Comparison of ENCODE assay signal across 17 mouse cellular contexts in genomic region chr3:60473861-60474653, GRCm38 (mm10). TPM values are rescaled to one million over a fixed set of nuclear protein-coding genes. Genes with fewer than 3 reads are reported as not detected.
DNase-seq lines count a peak whose midpoint lies in the region; ATAC-seq and TF ChIP-seq lines count a peak whose summit lies in the region.
"Had no signal": no experiment of that assay in that cellular context is flagged by ENCODE, and none has a peak within 500 bp of the region (broad histone marks: within the 10 kb centered on the region; RNA-seq: fewer than 3 reads in every experiment).

No protein-coding gene starts in this region.

- H3K4me3 ChIP-seq in left cerebral cortex, adult 2 months, result no peak overlapping the region
- H3K4me3 ChIP-seq: embryonic facial prominence, embryonic 12.5 days; hindbrain, embryonic 10.5 days; limb, embryonic 13.5 days; midbrain, embryonic 10.5 days; neural tube, embryonic 12.5 days had no signal

- TF ChIP-seq CTCF in left cerebral cortex, adult 2 months (IDR thresholded peaks at IDR 0.05), result no peak

- peak; percentile 25 for ATAC-seq in CD4-positive, CD25-positive, alpha-beta regulatory T cell, adult 4 months
- peak; percentile 72 for ATAC-seq in erythroid progenitor cell, adult 5-6 weeks (replicated peaks; ENCODE audit: low FRiP score, poor library complexity, severe bottlenecking)
- peak; percentile 25; the same call in 1 of the 2 replicates for ATAC-seq in megakaryocyte progenitor cell, adult 5-6 weeks (replicated peaks; ENCODE audit: poor library complexity)
- ATAC-seq: forebrain, postnatal 0 days had no signal

- H3K27ac ChIP-seq in left cerebral cortex, adult 2 months, result peak overlapping the region; percentile 20; the same call in 1 of the 2 replicates
- H3K27ac ChIP-seq: embryonic facial prominence, embryonic 12.5 days; hindbrain, embryonic 10.5 days; limb, embryonic 13.5 days; midbrain, embryonic 10.5 days; neural tube, embryonic 12.5 days had no signal

- no peak for DNase-seq in left cerebral cortex, adult 2 months (ENCODE audit: extremely low spot score in 1 of 2, low spot score in 2 of 2)
- DNase-seq in left cerebral cortex, postnatal 4 days, result no peak
- no peak for DNase-seq in Muller cell, postnatal 12 days (ENCODE audit: inconsistent ontology term)
- no peak for DNase-seq in retina, postnatal 1 day
- no peak for DNase-seq in heart, adult 8-10 months (ENCODE audit: low spot score)
- DNase-seq: cerebellum, adult 18-20 months; forebrain, postnatal 0 days; kidney, adult 8-10 months; right cerebral cortex, adult 18-20 months had no signal

- intact Hi-C loops in left cerebral cortex, adult 2 months (cut with DNase I), result no loop called here
- intact Hi-C loops in left cerebral cortex, postnatal 4 days (cut with DNase I), result no loop called here

RNA-seq across cellular contexts. Expression of gene Mbnl1, which starts 1.4 kb away (rescaled TPM):
- total RNA-seq in left cerebral cortex, adult 2 months (2021), result 100 to 1,000 TPM; 142 to 145 TPM
- total RNA-seq in left cerebral cortex, postnatal 4 days (2021), result 10 to 100 TPM; 70.8 to 76.0 TPM
- polyA plus RNA-seq in CD4-positive, CD25-positive, alpha-beta regulatory T cell, adult 4 months (2017; shearing (Covaris generic)), result 1,000 to 10,000 TPM in 1 of 2 experiments, 100 to 1,000 TPM in 1; 862 to 1,011 TPM
- total RNA-seq in erythroid progenitor cell, adult 5-6 weeks (2015; ENCODE audit: low replicate concordance), result 290 and 329 TPM in 2 replicates
- total RNA-seq in erythroid progenitor cell, adult 5-6 weeks (2017; ENCODE audit: low replicate concordance), result 321 and 380 TPM in 2 replicates
- 542 and 611 TPM in 2 replicates for total RNA-seq in megakaryocyte progenitor cell, adult 5-6 weeks (2015)
- total RNA-seq in megakaryocyte progenitor cell, adult 5-6 weeks (2017), result 545 and 581 TPM in 2 replicates
- total RNA-seq in heart, adult 8-10 months (2022), result 100 to 1,000 TPM; 226 to 256 (median 245) TPM
